Mouse (Mus musculus): Measurements from ENCODE around the gene Hapln1.

The Hapln1 gene

GRCm38 (mm10) chr13:89539205-89539886 lies at the start of gene Hapln1:
Gene Hapln1, plus strand, starts transcription at chr13:89539796.
- under 1% methylated on average over 29 of the region's 29 CpGs for WGBS

GRCm38 (mm10) chr13:89493678-89494077 lies 45.9 kb upstream of the Hapln1 start:
- whole genome bisulfite sequencing = 83% methylated on average over 6 of the region's 6 CpGs

GRCm38 (mm10) chr13:89496569-89496968 lies 43.0 kb upstream of the Hapln1 start:
- WGBS = 85% methylated on average over 2 of the region's 2 CpGs

GRCm38 (mm10) chr13:89499419-89499818 lies 40.2 kb upstream of the Hapln1 start:
- 41% methylated on average over 1 of the region's 1 CpGs for WGBS

GRCm38 (mm10) chr13:89528716-89529115 lies 10.9 kb upstream of the Hapln1 start:
- WGBS = 59% methylated on average over 1 of the region's 1 CpGs

GRCm38 (mm10) chr13:89530386-89530785 lies 9.2 kb upstream of the Hapln1 start:
- 87% methylated on average over 2 of the region's 2 CpGs for WGBS

- 41% methylated on average over 11 of the region's 11 CpGs for WGBS
Measured at GRCm38 (mm10) chr13:89539887-89540264, 280 bp downstream of the Hapln1 start.

GRCm38 (mm10) chr13:89540301-89540982 lies 846 bp downstream of the Hapln1 start:
- WGBS = 51% methylated on average over 11 of the region's 11 CpGs

- 0% methylated on average over 3 of the region's 3 CpGs for WGBS
Measured at GRCm38 (mm10) chr13:89543003-89543402, 3.4 kb downstream of the Hapln1 start.

GRCm38 (mm10) chr13:89548203-89548740 lies 8.7 kb downstream of the Hapln1 start:
- WGBS = 5% methylated on average over 2 of the region's 2 CpGs

GRCm38 (mm10) chr13:89549507-89549906 lies 9.9 kb downstream of the Hapln1 start:
- 68% methylated on average over 4 of the region's 4 CpGs for WGBS

GRCm38 (mm10) chr13:89551502-89551901 lies 11.9 kb downstream of the Hapln1 start:
- 2% methylated on average over 1 of the region's 1 CpGs for WGBS

- WGBS = 40% methylated on average over 5 of the region's 5 CpGs
Measured at GRCm38 (mm10) chr13:89564518-89564917, 24.9 kb downstream of the Hapln1 start.

- 82% methylated on average over 4 of the region's 4 CpGs for WGBS
Measured at GRCm38 (mm10) chr13:89566300-89566699, 26.7 kb downstream of the Hapln1 start.

GRCm38 (mm10) chr13:89579115-89579514 lies 39.5 kb downstream of the Hapln1 start:
- 95% methylated on average over 2 of the region's 2 CpGs for WGBS

- 61% methylated on average over 4 of the region's 4 CpGs for WGBS
Measured at GRCm38 (mm10) chr13:89583138-89583746, 43.6 kb downstream of the Hapln1 start.

- 57% methylated on average over 10 of the region's 10 CpGs for WGBS
Measured at GRCm38 (mm10) chr13:89583747-89584738, 44.4 kb downstream of the Hapln1 start.

GRCm38 (mm10) chr13:89585144-89585543 lies 45.5 kb downstream of the Hapln1 start:
- 37% methylated on average over 1 of the region's 1 CpGs for WGBS

GRCm38 (mm10) chr13:89595105-89595504 lies 55.5 kb downstream of the Hapln1 start:
- WGBS = 64% methylated on average over 4 of the region's 4 CpGs

GRCm38 (mm10) chr13:89600466-89600865 lies 60.9 kb downstream of the Hapln1 start:
- WGBS = 54% methylated on average over 7 of the region's 7 CpGs

- WGBS = 63% methylated on average over 3 of the region's 3 CpGs
Measured at GRCm38 (mm10) chr13:89603336-89603735, 63.7 kb downstream of the Hapln1 start.

Data from cerebral cortex, adult 2 months (tissue).